Mouse (Mus musculus): ENCODE measurements around the gene Rpl37a. TPM values are rescaled to one million over a fixed set of nuclear protein-coding genes. Genes with fewer than 3 reads are reported as not detected.

The Rpl37a gene
- polyA plus RNA-seq (2014; fragmentation: Nextera tagmentation; extraction: Ambion mirVana): 1,040 and 1,059 TPM in 2 replicates

DNA sequence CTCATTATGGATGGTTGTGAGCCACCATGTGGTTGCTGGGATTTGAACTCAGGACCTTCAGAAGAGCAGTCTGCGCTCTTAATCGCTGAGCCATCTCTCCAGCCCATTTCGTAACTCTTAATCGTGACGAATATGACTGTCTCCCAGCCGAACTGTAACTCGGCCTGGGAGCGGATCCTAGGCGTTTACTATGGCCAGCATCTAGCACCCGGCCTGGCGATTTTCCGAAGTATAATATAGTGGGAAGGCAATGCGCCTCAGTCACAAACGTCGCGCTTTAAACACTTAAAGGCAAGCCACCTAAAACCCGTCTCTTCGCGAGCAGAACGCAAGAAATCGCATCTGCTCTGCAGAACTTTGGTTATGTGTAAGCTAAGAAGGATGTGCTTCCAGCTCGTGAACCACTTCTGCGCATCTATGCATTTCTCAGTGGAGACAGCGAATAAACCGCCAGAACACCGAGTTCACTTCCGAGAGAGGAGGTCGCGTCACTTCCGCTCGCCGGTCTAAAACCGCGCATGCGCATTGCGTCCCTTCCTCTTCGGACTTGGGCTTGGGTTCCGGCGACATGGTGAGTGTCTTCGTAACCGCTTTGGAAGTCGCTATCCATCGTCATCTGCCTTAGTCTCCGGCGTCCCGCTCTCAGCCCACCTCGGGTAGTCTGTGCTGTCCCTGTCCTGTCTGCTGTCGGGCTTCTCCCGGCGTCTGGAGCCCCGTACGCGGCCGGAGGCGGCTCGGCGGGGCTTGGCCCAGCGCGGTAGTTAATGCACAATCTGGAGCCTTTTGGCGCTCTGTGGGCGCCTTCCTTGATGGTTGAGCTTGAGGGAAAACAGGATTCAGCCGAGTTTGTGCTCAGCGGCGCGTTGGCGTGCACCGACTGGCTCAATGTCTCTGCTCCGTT lies at the start of gene Rpl37a:
TSS of gene Rpl37a (plus strand) at position 538 of the 901 bp plus-strand sequence.
- peak; percentile 94 for ATAC-seq (ENCODE audit: low read depth)
- Histone ChIP-seq H3K27ac (ENCODE audit: low read depth, low read length) (peak within 1 kb of the TSS; percentile 84), H3K9me3 (ENCODE audit: control insufficient read depth, low read length) (no peaks in the 10 kb centered on the region), H3K4me3 (ENCODE audit: low read depth, low read length) (peak within 1 kb of the TSS; percentile 71), H3K4me1 (ENCODE audit: control insufficient read depth, insufficient read depth, low read length) (peaks cover 7% of the 10 kb centered on the region), H3K9ac (replicated peaks; ENCODE audit: low read depth, low read length) (peak within 1 kb of the TSS; percentile 71), H3K27me3 (ENCODE audit: control insufficient read depth, insufficient read depth, low read length) (no peaks in the 10 kb centered on the region), H3K4me2 (ENCODE audit: low read depth, low read length) (peak within 1 kb of the TSS; percentile 52), H3K36me3 (ENCODE audit: control insufficient read depth, insufficient read depth, low read length) (peaks cover 20% of the 10 kb centered on the region)
- WGBS: 3% methylated on average over 68 of the region's 68 CpGs

DNA sequence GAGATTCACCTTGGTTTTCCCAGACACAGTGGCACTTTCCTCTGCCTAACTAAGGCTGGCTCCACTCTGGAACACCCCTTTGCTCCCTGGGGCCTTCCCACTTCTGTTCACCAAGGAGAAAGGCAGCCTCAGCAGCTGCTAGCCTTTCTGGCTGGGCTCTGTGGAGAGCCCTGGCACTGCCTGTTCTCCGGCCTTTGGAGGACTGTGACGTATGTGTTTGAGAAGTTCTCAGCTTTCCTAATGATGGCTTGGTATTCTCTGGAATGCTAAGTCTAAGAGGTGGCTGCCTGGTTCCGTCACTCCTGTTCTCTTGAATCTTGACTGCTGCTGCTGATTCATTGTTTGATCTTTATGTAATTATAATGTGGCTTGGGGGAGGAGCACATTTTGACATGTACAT lies 38.0 kb upstream of the Rpl37a start:
- Histone ChIP-seq H3K4me1 (ENCODE audit: control insufficient read depth, insufficient read depth, low read length) (no peaks in the 10 kb centered on the region), H3K36me3 (ENCODE audit: control insufficient read depth, insufficient read depth, low read length) (no peaks in the 10 kb centered on the region), H3K9ac (replicated peaks; ENCODE audit: low read depth, low read length) (no peak overlapping the region), H3K27ac (ENCODE audit: low read depth, low read length) (no peak overlapping the region), H3K4me3 (ENCODE audit: low read depth, low read length) (no peak overlapping the region), H3K4me2 (ENCODE audit: low read depth, low read length) (no peak overlapping the region), H3K9me3 (ENCODE audit: control insufficient read depth, low read length) (no peaks in the 10 kb centered on the region), H3K27me3 (ENCODE audit: control insufficient read depth, insufficient read depth, low read length) (no peaks in the 10 kb centered on the region)
- no peak for ATAC-seq (ENCODE audit: low read depth)
- 58% methylated on average over 3 of the region's 3 CpGs for WGBS

DNA sequence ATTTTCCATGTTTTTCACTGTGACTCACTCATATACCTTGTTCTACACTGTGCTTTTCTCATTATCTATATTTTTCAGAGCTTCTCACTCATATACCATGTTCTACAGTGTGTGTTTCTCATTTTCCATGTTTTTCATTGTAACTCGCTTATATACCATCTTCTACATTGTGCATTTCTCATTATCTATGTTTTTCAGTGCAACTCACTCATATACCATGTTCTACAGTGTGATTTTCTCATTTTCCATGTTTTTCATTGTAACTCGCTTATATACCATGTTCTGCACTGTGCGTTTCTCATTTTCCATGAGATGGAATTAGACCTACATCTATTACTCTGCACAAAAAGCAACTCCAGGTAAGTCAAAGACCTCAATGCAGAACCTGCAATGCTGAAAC lies 14.8 kb upstream of the Rpl37a start:
- Histone ChIP-seq H3K27me3 (ENCODE audit: control insufficient read depth, insufficient read depth, low read length) (no peaks in the 10 kb centered on the region), H3K27ac (ENCODE audit: low read depth, low read length) (no peak overlapping the region), H3K36me3 (ENCODE audit: control insufficient read depth, insufficient read depth, low read length) (no peaks in the 10 kb centered on the region), H3K4me1 (ENCODE audit: control insufficient read depth, insufficient read depth, low read length) (no peaks in the 10 kb centered on the region), H3K4me3 (ENCODE audit: low read depth, low read length) (no peak overlapping the region), H3K4me2 (ENCODE audit: low read depth, low read length) (no peak overlapping the region), H3K9me3 (ENCODE audit: control insufficient read depth, low read length) (no peaks in the 10 kb centered on the region), H3K9ac (replicated peaks; ENCODE audit: low read depth, low read length) (no peak overlapping the region)
- WGBS: 53% methylated on average over 3 of the region's 3 CpGs
- no peak for ATAC-seq (ENCODE audit: low read depth)

DNA sequence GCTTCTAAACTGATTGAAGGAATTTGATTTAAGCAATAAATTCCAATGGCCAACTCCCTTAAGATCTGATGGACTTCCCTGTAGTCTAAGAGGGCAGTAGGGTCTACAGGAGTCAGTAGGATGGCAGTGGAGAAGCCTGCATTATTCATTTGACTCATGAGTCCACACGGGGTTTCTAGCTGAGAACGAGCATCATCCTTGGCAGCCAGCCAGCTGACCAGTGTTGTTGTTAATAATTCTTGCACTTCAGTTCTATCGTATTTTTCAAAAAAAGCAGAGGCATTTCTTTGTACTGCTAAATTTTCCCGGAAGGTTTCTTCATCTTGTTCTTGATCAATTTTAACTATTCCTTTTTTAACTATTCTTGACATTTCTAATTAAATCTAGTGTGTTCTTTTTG lies 12.4 kb upstream of the Rpl37a start:
- Histone ChIP-seq H3K4me3 (ENCODE audit: low read depth, low read length) (no peak overlapping the region), H3K9ac (replicated peaks; ENCODE audit: low read depth, low read length) (no peak overlapping the region), H3K27me3 (ENCODE audit: control insufficient read depth, insufficient read depth, low read length) (no peaks in the 10 kb centered on the region), H3K27ac (ENCODE audit: low read depth, low read length) (no peak overlapping the region), H3K9me3 (ENCODE audit: control insufficient read depth, low read length) (no peaks in the 10 kb centered on the region), H3K4me2 (ENCODE audit: low read depth, low read length) (no peak overlapping the region), H3K4me1 (ENCODE audit: control insufficient read depth, insufficient read depth, low read length) (no peaks in the 10 kb centered on the region), H3K36me3 (ENCODE audit: control insufficient read depth, insufficient read depth, low read length) (no peaks in the 10 kb centered on the region)
- 51% methylated on average over 4 of the region's 4 CpGs for WGBS
- no peak for ATAC-seq (ENCODE audit: low read depth)

DNA sequence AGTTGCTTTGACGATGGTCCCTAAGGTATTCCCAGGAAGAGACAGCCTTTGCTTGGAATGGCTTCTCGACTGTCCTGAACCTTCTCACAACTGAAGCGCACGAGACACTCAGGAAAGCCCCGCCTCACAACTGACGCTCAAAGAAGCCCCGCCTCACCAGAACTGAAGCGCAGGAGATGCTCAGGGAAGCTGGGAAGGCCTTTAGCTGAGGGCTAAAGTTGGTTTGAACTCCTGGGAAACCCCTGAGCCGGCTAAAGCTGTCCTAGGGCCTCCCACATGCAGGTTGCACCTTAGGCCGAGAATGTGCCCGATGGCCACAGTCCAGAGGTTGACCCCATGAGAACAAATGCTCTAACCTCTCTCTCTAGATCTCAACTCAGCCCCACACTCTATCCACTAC lies 10.6 kb upstream of the Rpl37a start, which contains the start of gene Ankar:
TSS of gene Ankar (minus strand) at position 101 of the 400 bp plus-strand sequence.
- 79% methylated on average over 11 of the region's 11 CpGs for WGBS
- Histone ChIP-seq H3K27me3 (ENCODE audit: control insufficient read depth, insufficient read depth, low read length) (no peaks in the 10 kb centered on the region), H3K9me3 (ENCODE audit: control insufficient read depth, low read length) (no peaks in the 10 kb centered on the region), H3K4me3 (ENCODE audit: low read depth, low read length) (no peak within 1 kb of the TSS), H3K36me3 (ENCODE audit: control insufficient read depth, insufficient read depth, low read length) (no peaks in the 10 kb centered on the region), H3K27ac (ENCODE audit: low read depth, low read length) (no peak within 1 kb of the TSS), H3K4me1 (ENCODE audit: control insufficient read depth, insufficient read depth, low read length) (no peaks in the 10 kb centered on the region), H3K4me2 (ENCODE audit: low read depth, low read length) (no peak within 1 kb of the TSS), H3K9ac (replicated peaks; ENCODE audit: low read depth, low read length) (no peak within 1 kb of the TSS)
- ATAC-seq (ENCODE audit: low read depth): no peak

DNA sequence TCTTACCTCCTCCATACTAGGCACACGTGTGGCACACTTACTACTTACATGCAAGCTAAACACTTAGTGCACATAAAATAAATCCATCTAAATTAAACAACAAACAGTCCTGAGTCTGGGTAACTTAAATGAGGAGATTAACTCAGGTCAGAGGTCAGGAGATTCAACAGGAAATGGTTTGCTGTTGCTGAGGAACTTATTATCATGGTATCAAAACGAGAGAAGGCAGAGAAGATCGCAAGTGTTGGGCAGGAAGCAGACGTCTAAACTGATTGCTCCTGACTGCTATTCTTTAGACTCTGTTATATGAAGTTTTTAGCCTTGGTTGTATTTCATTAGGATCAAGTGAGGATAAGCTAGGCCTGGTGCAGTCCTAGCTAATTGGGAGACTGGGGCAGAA lies 3.6 kb upstream of the Rpl37a start:
- H3K4me1 ChIP-seq (ENCODE audit: control insufficient read depth, insufficient read depth, low read length): no peaks in the 10 kb centered on the region; the same call in 1 of the 2 replicates
- WGBS: 73% methylated on average over 4 of the region's 4 CpGs
- H3K27ac ChIP-seq (ENCODE audit: low read depth, low read length): no peak overlapping the region
- H3K9ac ChIP-seq (replicated peaks; ENCODE audit: low read depth, low read length): no peak overlapping the region
- no peak overlapping the region for H3K4me3 ChIP-seq (ENCODE audit: low read depth, low read length)
- H3K36me3 ChIP-seq (ENCODE audit: control insufficient read depth, insufficient read depth, low read length): no peaks in the 10 kb centered on the region
- ATAC-seq (ENCODE audit: low read depth): no peak
- H3K4me2 ChIP-seq (ENCODE audit: low read depth, low read length): no peak overlapping the region
- no peaks in the 10 kb centered on the region for H3K27me3 ChIP-seq (ENCODE audit: control insufficient read depth, insufficient read depth, low read length)
- H3K9me3 ChIP-seq (ENCODE audit: control insufficient read depth, low read length): no peaks in the 10 kb centered on the region

DNA sequence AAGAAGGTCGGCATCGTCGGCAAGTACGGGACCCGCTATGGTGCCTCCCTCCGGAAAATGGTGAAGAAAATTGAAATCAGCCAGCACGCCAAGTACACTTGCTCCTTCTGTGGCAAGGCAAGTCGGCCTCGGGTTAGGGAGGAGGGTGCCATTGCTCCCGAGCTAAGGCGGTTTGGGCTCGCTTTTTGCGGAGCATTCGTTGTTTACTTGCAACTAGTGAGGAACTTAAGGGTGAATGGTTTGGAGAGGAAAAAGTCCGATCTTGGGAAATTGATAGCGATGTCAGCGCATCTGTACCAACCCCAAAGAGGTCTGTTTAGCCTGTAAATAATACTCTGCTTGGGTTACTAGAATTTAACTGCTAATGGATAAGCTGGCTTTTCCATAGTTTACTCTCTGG lies 594 bp downstream of the Rpl37a start:
- peak; percentile 19; the same call in 1 of the 2 replicates for ATAC-seq (ENCODE audit: low read depth)
- peak overlapping the region; percentile 71 for H3K9ac ChIP-seq (replicated peaks; ENCODE audit: low read depth, low read length)
- H3K4me3 ChIP-seq (ENCODE audit: low read depth, low read length): peak overlapping the region; percentile 71
- peak overlapping the region; percentile 52 for H3K4me2 ChIP-seq (ENCODE audit: low read depth, low read length)
- peaks cover 25% of the 10 kb centered on the region for H3K36me3 ChIP-seq (ENCODE audit: control insufficient read depth, insufficient read depth, low read length)
- H3K9me3 ChIP-seq (ENCODE audit: control insufficient read depth, low read length): no peaks in the 10 kb centered on the region
- H3K27ac ChIP-seq (ENCODE audit: low read depth, low read length): peak overlapping the region; percentile 84
- H3K4me1 ChIP-seq (ENCODE audit: control insufficient read depth, insufficient read depth, low read length): peaks cover 7% of the 10 kb centered on the region
- H3K27me3 ChIP-seq (ENCODE audit: control insufficient read depth, insufficient read depth, low read length): no peaks in the 10 kb centered on the region
- under 1% methylated on average over 17 of the region's 17 CpGs for WGBS

DNA sequence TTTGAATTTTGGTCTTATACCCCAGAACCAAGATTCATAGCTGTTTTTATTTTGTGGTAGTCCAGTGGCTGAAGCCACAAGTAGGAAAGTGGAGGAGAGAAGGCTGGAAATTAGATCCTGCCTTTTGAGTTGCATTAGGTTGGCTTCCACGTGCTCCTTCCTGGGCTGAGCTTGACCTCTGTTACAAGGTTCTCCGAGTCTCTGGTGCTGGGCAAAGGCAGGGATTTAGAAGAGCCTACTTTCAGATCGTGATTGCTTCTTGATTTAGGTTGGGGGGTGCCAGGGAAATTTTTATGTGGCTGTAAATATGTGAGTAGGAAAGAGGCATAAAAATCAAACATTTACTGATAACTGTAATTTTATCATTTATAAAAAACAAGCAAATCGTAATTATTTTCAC lies 3.5 kb downstream of the Rpl37a start:
- H3K9ac ChIP-seq (replicated peaks; ENCODE audit: low read depth, low read length): no peak overlapping the region
- H3K4me2 ChIP-seq (ENCODE audit: low read depth, low read length): no peak overlapping the region
- 73% methylated on average over 4 of the region's 4 CpGs for WGBS
- H3K9me3 ChIP-seq (ENCODE audit: control insufficient read depth, low read length): no peaks in the 10 kb centered on the region
- H3K4me1 ChIP-seq (ENCODE audit: control insufficient read depth, insufficient read depth, low read length): peaks cover 7% of the 10 kb centered on the region
- H3K27ac ChIP-seq (ENCODE audit: low read depth, low read length): no peak overlapping the region
- no peak for ATAC-seq (ENCODE audit: low read depth)
- no peaks in the 10 kb centered on the region for H3K27me3 ChIP-seq (ENCODE audit: control insufficient read depth, insufficient read depth, low read length)
- H3K4me3 ChIP-seq (ENCODE audit: low read depth, low read length): no peak overlapping the region
- H3K36me3 ChIP-seq (ENCODE audit: control insufficient read depth, insufficient read depth, low read length): peaks cover 25% of the 10 kb centered on the region

DNA sequence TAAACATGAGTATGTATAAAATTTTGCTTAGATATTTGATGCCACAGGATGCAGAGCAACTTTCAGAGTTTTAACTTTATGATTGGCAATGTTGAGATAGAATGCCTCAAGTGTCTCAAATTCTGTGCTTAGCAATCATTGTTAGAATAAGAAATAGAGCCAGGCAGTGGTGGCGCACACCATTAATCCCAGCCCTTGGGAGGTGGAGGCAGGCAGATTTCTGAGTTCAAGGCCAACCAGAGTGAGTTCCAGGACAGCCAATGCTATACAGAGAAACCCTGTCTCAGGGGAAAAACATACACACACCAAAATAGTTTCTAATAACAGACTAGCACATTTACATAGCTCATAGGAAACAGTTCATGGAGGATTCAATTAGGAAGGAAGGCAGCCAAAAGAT lies 4.0 kb downstream of the Rpl37a start:
- peaks cover 7% of the 10 kb centered on the region for H3K4me1 ChIP-seq (ENCODE audit: control insufficient read depth, insufficient read depth, low read length)
- peaks cover 25% of the 10 kb centered on the region for H3K36me3 ChIP-seq (ENCODE audit: control insufficient read depth, insufficient read depth, low read length)
- no peak overlapping the region for H3K27ac ChIP-seq (ENCODE audit: low read depth, low read length)
- ATAC-seq (ENCODE audit: low read depth): no peak
- no peaks in the 10 kb centered on the region for H3K27me3 ChIP-seq (ENCODE audit: control insufficient read depth, insufficient read depth, low read length)
- no peak overlapping the region for H3K4me3 ChIP-seq (ENCODE audit: low read depth, low read length)
- H3K9ac ChIP-seq (replicated peaks; ENCODE audit: low read depth, low read length): no peak overlapping the region
- H3K4me2 ChIP-seq (ENCODE audit: low read depth, low read length): no peak overlapping the region
- 97% methylated on average over 1 of the region's 1 CpGs for WGBS
- H3K9me3 ChIP-seq (ENCODE audit: control insufficient read depth, low read length): no peaks in the 10 kb centered on the region

All from neural tube, embryonic 14.5 days (tissue).